Mouse (Mus musculus): ENCODE measurements around the gene Glmn. TPM values are rescaled to one million over a fixed set of nuclear protein-coding genes. Genes with fewer than 3 reads are reported as not detected.

Gene Glmn
- polyA plus RNA-seq, 1 experiment from 2014 or later = 32.8 TPM

- H3K4me3 ChIP-seq (ENCODE audit: low read length) = no peak within 1 kb of the TSS
- no peak within 1 kb of the TSS for H3K4me2 ChIP-seq (ENCODE audit: low read length)
- H3K9ac ChIP-seq (ENCODE audit: low read depth, low read length) = no peak within 1 kb of the TSS
- no peaks in the 10 kb centered on the region for H3K4me1 ChIP-seq (ENCODE audit: control insufficient read depth, insufficient read depth, low read depth, low read length)
- H3K36me3 ChIP-seq (ENCODE audit: control insufficient read depth, insufficient read depth, low read length) = peaks cover 23% of the 10 kb centered on the region
- no peaks in the 10 kb centered on the region for H3K9me3 ChIP-seq (ENCODE audit: control insufficient read depth, low read length)
- H3K27ac ChIP-seq (ENCODE audit: low read depth, low read length) = no peak within 1 kb of the TSS
- no peaks in the 10 kb centered on the region for H3K27me3 ChIP-seq (replicated peaks; ENCODE audit: control insufficient read depth, insufficient read depth, low read length)
- no peak for ATAC-seq
- WGBS = 81% methylated on average over 4 of the region's 4 CpGs
These were observed 90.4 kb downstream of the Glmn start, which contains the start of gene Gm42669 for GRCm38 (mm10) chr5:107507321-107507720. Gm42669 (plus strand) TSS chr5:107507621.

GRCm38 (mm10) chr5:107500741-107501140 lies 96.9 kb downstream of the Glmn start:
- no peaks in the 10 kb centered on the region for H3K9me3 ChIP-seq (ENCODE audit: control insufficient read depth, low read length)
- 62% methylated on average over 1 of the region's 1 CpGs for WGBS

GRCm38 (mm10) chr5:107499891-107500535 lies 97.7 kb downstream of the Glmn start:
- no peak for ATAC-seq
- no peaks in the 10 kb centered on the region for H3K9me3 ChIP-seq (ENCODE audit: control insufficient read depth, low read length)
- WGBS = 82% methylated on average over 5 of the region's 5 CpGs
- H3K36me3 ChIP-seq (ENCODE audit: control insufficient read depth, insufficient read depth, low read length) = peaks cover 3% of the 10 kb centered on the region; the same call in 1 of the 2 replicates
- peaks cover 5% of the 10 kb centered on the region for H3K4me1 ChIP-seq (ENCODE audit: control insufficient read depth, insufficient read depth, low read depth, low read length)
- H3K27me3 ChIP-seq (replicated peaks; ENCODE audit: control insufficient read depth, insufficient read depth, low read length) = no peaks in the 10 kb centered on the region
- no peak overlapping the region for H3K4me2 ChIP-seq (ENCODE audit: low read length)
- H3K27ac ChIP-seq (ENCODE audit: low read depth, low read length) = no peak overlapping the region
- H3K9ac ChIP-seq (ENCODE audit: low read depth, low read length) = no peak overlapping the region
- H3K4me3 ChIP-seq (ENCODE audit: low read length) = no peak overlapping the region

More at GRCm38 (mm10) chr5:107500741-107501140, 96.9 kb downstream of the Glmn start:
- peaks cover 5% of the 10 kb centered on the region for H3K4me1 ChIP-seq (ENCODE audit: control insufficient read depth, insufficient read depth, low read depth, low read length)
- peaks cover 8% of the 10 kb centered on the region; the same call in 1 of the 2 replicates for H3K36me3 ChIP-seq (ENCODE audit: control insufficient read depth, insufficient read depth, low read length)
- no peak overlapping the region for H3K9ac ChIP-seq (ENCODE audit: low read depth, low read length)
- H3K27me3 ChIP-seq (replicated peaks; ENCODE audit: control insufficient read depth, insufficient read depth, low read length) = no peaks in the 10 kb centered on the region
- H3K4me2 ChIP-seq (ENCODE audit: low read length) = no peak overlapping the region
- no peak overlapping the region for H3K4me3 ChIP-seq (ENCODE audit: low read length)
- ATAC-seq = no peak
- no peak overlapping the region for H3K27ac ChIP-seq (ENCODE audit: low read depth, low read length)

Other genes with a start within 250 kb of the Glmn start
- gene Ephx4, start 195.2 kb downstream of the Glmn start, polyA plus RNA-seq (2015; fragmentation: Nextera tagmentation; extraction: Ambion mirVana) = 3.0 and 3.1 TPM in 2 replicates
- gene Lpcat2b, start 166.3 kb downstream of the Glmn start, polyA plus RNA-seq (2015; fragmentation: Nextera tagmentation; extraction: Ambion mirVana) = not detected in 2 replicates
- 19.9 and 24.6 TPM in 2 replicates for gene Btbd8, start 159.9 kb downstream of the Glmn start, polyA plus RNA-seq (2015; fragmentation: Nextera tagmentation; extraction: Ambion mirVana)
- gene Gm42669, start 90.3 kb downstream of the Glmn start, polyA plus RNA-seq (2015; fragmentation: Nextera tagmentation; extraction: Ambion mirVana) = 0.28 and 0.55 TPM in 2 replicates
- gene 1700028K03Rik, start 63.2 kb downstream of the Glmn start, polyA plus RNA-seq (2015; fragmentation: Nextera tagmentation; extraction: Ambion mirVana) = 0.19 and 0.29 TPM in 2 replicates
- 21.3 and 23.5 TPM in 2 replicates for gene Rpap2, start 515 bp downstream of the Glmn start, polyA plus RNA-seq (2015; fragmentation: Nextera tagmentation; extraction: Ambion mirVana)
- gene Gfi1, start 128.1 kb upstream of the Glmn start, polyA plus RNA-seq (2015; fragmentation: Nextera tagmentation; extraction: Ambion mirVana) = 0.09 TPM in 1 of 2 replicates, not detected in the other
- gene Ube2d2b, start 232.2 kb upstream of the Glmn start, polyA plus RNA-seq (2015; fragmentation: Nextera tagmentation; extraction: Ambion mirVana) = 0.09 and 0.11 TPM in 2 replicates

Measured in hindbrain, embryonic 16.5 days (tissue).